Mouse (Mus musculus) G1E (cell line): ENCODE data around the gene Tmem37.

Experiments used
- CTCF ChIP-seq: IDR thresholded peaks from 2 replicates; pipeline ENCODE4 v1.5.1; 2012; ENCODE audit warnings: low read depth, low read length, inconsistent platforms, mixed read lengths
- GATA1 ChIP-seq: IDR thresholded peaks from 2 replicates; pipeline ENCODE4 v1.6.1; 2012; ENCODE audit warnings: borderline replicate concordance, low read length, inconsistent platforms, mixed read lengths
- POLR2AphosphoS5 ChIP-seq: IDR thresholded peaks from 2 replicates; pipeline ENCODE4 v1.6.1; 2012; ENCODE audit warnings: low read depth, low read length, inconsistent platforms; ENCODE audit not compliant: insufficient replicate concordance
- TAL1 ChIP-seq: conservative IDR thresholded peaks from 2 replicates; pipeline ENCODE4 v1.6.1; 2012; ENCODE audit warnings: low read depth, low read length, inconsistent platforms, mixed read lengths

DNA sequence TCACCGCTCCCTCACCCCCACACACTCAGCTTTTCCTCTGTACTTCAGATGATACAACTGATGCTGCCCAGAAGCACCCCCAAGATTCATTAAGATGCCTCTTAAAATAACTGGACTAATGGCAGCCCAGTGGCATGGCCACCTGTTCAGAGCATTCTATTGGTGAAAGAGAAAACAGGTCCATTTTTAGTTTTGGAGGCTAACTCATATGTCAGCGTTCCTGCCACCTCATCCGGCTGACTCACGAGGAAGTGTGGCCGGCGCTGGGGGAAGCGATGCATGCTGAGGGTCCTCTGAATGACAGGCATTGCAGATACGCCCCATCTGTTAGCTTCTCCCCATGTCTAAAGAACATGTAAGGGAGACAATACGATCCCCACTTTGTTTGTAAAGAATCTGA is 35.3 kb downstream of the Tmem37 start:
- TF ChIP-seq CTCF (no peak), POLR2AphosphoS5 (no peak), GATA1 (no peak), TAL1 (no peak)
